Mouse (Mus musculus): ENCODE measurements around the gene Naa16. TPM values are rescaled to one million over a fixed set of nuclear protein-coding genes. Genes with fewer than 3 reads are reported as not detected.

Gene Naa16
- polyA plus RNA-seq, 1 experiment from 2014 or later = 47.7 TPM

- Histone ChIP-seq H3K9ac (replicated peaks; ENCODE audit: low read depth, low read length) (no peak overlapping the region), H3K9me3 (ENCODE audit: control insufficient read depth, low read depth, low read length) (no peaks in the 10 kb centered on the region), H3K27ac (ENCODE audit: low read length) (no peak overlapping the region), H3K27me3 (ENCODE audit: control insufficient read depth, insufficient read depth, low read length) (no peaks in the 10 kb centered on the region), H3K36me3 (ENCODE audit: control insufficient read depth, insufficient read depth, low read length) (no peaks in the 10 kb centered on the region), H3K4me3 (ENCODE audit: low read depth, low read length) (no peak overlapping the region), H3K4me1 (ENCODE audit: control insufficient read depth, insufficient read depth, low read length) (peaks cover 7% of the 10 kb centered on the region; the same call in 1 of the 2 replicates), H3K4me2 (replicated peaks; ENCODE audit: low read depth, low read length) (no peak overlapping the region)
- 59% methylated on average over 10 of the region's 16 CpGs for WGBS
- no peak for ATAC-seq (ENCODE audit: insufficient number of reproducible peaks, insufficient read depth, low FRiP score, low read depth)
Measured at GRCm38 (mm10) chr14:79293119-79293780, 97.3 kb downstream of the Naa16 start.

GRCm38 (mm10) chr14:79291629-79292028 is 98.9 kb downstream of the Naa16 start:
- Histone ChIP-seq H3K9me3 (ENCODE audit: control insufficient read depth, low read depth, low read length) (no peaks in the 10 kb centered on the region), H3K9ac (replicated peaks; ENCODE audit: low read depth, low read length) (no peak overlapping the region), H3K4me2 (replicated peaks; ENCODE audit: low read depth, low read length) (no peak overlapping the region), H3K36me3 (ENCODE audit: control insufficient read depth, insufficient read depth, low read length) (no peaks in the 10 kb centered on the region), H3K27me3 (ENCODE audit: control insufficient read depth, insufficient read depth, low read length) (no peaks in the 10 kb centered on the region), H3K4me3 (ENCODE audit: low read depth, low read length) (no peak overlapping the region), H3K4me1 (ENCODE audit: control insufficient read depth, insufficient read depth, low read length) (peaks cover 7% of the 10 kb centered on the region; the same call in 1 of the 2 replicates), H3K27ac (ENCODE audit: low read length) (no peak overlapping the region)
- WGBS = 90% methylated on average over 4 of the region's 4 CpGs
- no peak for ATAC-seq (ENCODE audit: insufficient number of reproducible peaks, insufficient read depth, low FRiP score, low read depth)

GRCm38 (mm10) chr14:79290683-79291425 is 99.7 kb downstream of the Naa16 start:
- 43% methylated on average over 15 of the region's 15 CpGs for WGBS
- no peak for ATAC-seq (ENCODE audit: insufficient number of reproducible peaks, insufficient read depth, low FRiP score, low read depth)
- Histone ChIP-seq H3K4me1 (ENCODE audit: control insufficient read depth, insufficient read depth, low read length) (peaks cover 7% of the 10 kb centered on the region; the same call in 1 of the 2 replicates), H3K27me3 (ENCODE audit: control insufficient read depth, insufficient read depth, low read length) (no peaks in the 10 kb centered on the region), H3K9me3 (ENCODE audit: control insufficient read depth, low read depth, low read length) (no peaks in the 10 kb centered on the region), H3K36me3 (ENCODE audit: control insufficient read depth, insufficient read depth, low read length) (no peaks in the 10 kb centered on the region), H3K27ac (ENCODE audit: low read length) (no peak overlapping the region), H3K4me3 (ENCODE audit: low read depth, low read length) (no peak overlapping the region), H3K9ac (replicated peaks; ENCODE audit: low read depth, low read length) (no peak overlapping the region), H3K4me2 (replicated peaks; ENCODE audit: low read depth, low read length) (no peak overlapping the region)

GRCm38 (mm10) chr14:79289909-79290308 is 100.7 kb downstream of the Naa16 start:
- Histone ChIP-seq H3K9ac (replicated peaks; ENCODE audit: low read depth, low read length) (no peak overlapping the region), H3K36me3 (ENCODE audit: control insufficient read depth, insufficient read depth, low read length) (no peaks in the 10 kb centered on the region), H3K4me1 (ENCODE audit: control insufficient read depth, insufficient read depth, low read length) (peaks cover 7% of the 10 kb centered on the region; the same call in 1 of the 2 replicates), H3K9me3 (ENCODE audit: control insufficient read depth, low read depth, low read length) (no peaks in the 10 kb centered on the region), H3K4me3 (ENCODE audit: low read depth, low read length) (no peak overlapping the region), H3K27ac (ENCODE audit: low read length) (no peak overlapping the region), H3K27me3 (ENCODE audit: control insufficient read depth, insufficient read depth, low read length) (no peaks in the 10 kb centered on the region), H3K4me2 (replicated peaks; ENCODE audit: low read depth, low read length) (no peak overlapping the region)
- ATAC-seq (ENCODE audit: insufficient number of reproducible peaks, insufficient read depth, low FRiP score, low read depth) = no peak
- WGBS = 31% methylated on average over 9 of the region's 9 CpGs

- no peak overlapping the region for H3K4me2 ChIP-seq (replicated peaks; ENCODE audit: low read depth, low read length)
- no peak overlapping the region for H3K4me3 ChIP-seq (ENCODE audit: low read depth, low read length)
- WGBS = 75% methylated on average over 3 of the region's 3 CpGs
- H3K27me3 ChIP-seq (ENCODE audit: control insufficient read depth, insufficient read depth, low read length) = no peaks in the 10 kb centered on the region
- ATAC-seq (ENCODE audit: insufficient number of reproducible peaks, insufficient read depth, low FRiP score, low read depth) = no peak
- H3K9me3 ChIP-seq (ENCODE audit: control insufficient read depth, low read depth, low read length) = no peaks in the 10 kb centered on the region
- no peak overlapping the region for H3K9ac ChIP-seq (replicated peaks; ENCODE audit: low read depth, low read length)
- H3K27ac ChIP-seq (ENCODE audit: low read length) = no peak overlapping the region
- no peaks in the 10 kb centered on the region for H3K36me3 ChIP-seq (ENCODE audit: control insufficient read depth, insufficient read depth, low read length)
- H3K4me1 ChIP-seq (ENCODE audit: control insufficient read depth, insufficient read depth, low read length) = peaks cover 4% of the 10 kb centered on the region; the same call in 1 of the 2 replicates
Measured at GRCm38 (mm10) chr14:79288280-79288679, 102.3 kb downstream of the Naa16 start.

- Histone ChIP-seq H3K4me1 (ENCODE audit: control insufficient read depth, insufficient read depth, low read length) (no peaks in the 10 kb centered on the region), H3K4me2 (replicated peaks; ENCODE audit: low read depth, low read length) (no peak overlapping the region), H3K27me3 (ENCODE audit: control insufficient read depth, insufficient read depth, low read length) (no peaks in the 10 kb centered on the region), H3K4me3 (ENCODE audit: low read depth, low read length) (no peak overlapping the region), H3K27ac (ENCODE audit: low read length) (no peak overlapping the region), H3K9ac (replicated peaks; ENCODE audit: low read depth, low read length) (no peak overlapping the region), H3K9me3 (ENCODE audit: control insufficient read depth, low read depth, low read length) (no peaks in the 10 kb centered on the region), H3K36me3 (ENCODE audit: control insufficient read depth, insufficient read depth, low read length) (no peaks in the 10 kb centered on the region)
- no peak for ATAC-seq (ENCODE audit: insufficient number of reproducible peaks, insufficient read depth, low FRiP score, low read depth)
- 83% methylated on average over 7 of the region's 7 CpGs for WGBS
Measured at GRCm38 (mm10) chr14:79287251-79287863, 103.2 kb downstream of the Naa16 start.

GRCm38 (mm10) chr14:79285549-79285948 is 105.0 kb downstream of the Naa16 start:
- H3K4me2 ChIP-seq (replicated peaks; ENCODE audit: low read depth, low read length) = no peak overlapping the region
- no peak overlapping the region for H3K4me3 ChIP-seq (ENCODE audit: low read depth, low read length)
- ATAC-seq (ENCODE audit: insufficient number of reproducible peaks, insufficient read depth, low FRiP score, low read depth) = no peak
- no peaks in the 10 kb centered on the region for H3K27me3 ChIP-seq (ENCODE audit: control insufficient read depth, insufficient read depth, low read length)
- H3K4me1 ChIP-seq (ENCODE audit: control insufficient read depth, insufficient read depth, low read length) = no peaks in the 10 kb centered on the region
- WGBS = 88% methylated on average over 5 of the region's 5 CpGs
- H3K9me3 ChIP-seq (ENCODE audit: control insufficient read depth, low read depth, low read length) = no peaks in the 10 kb centered on the region
- H3K9ac ChIP-seq (replicated peaks; ENCODE audit: low read depth, low read length) = no peak overlapping the region
- no peak overlapping the region for H3K27ac ChIP-seq (ENCODE audit: low read length)
- H3K36me3 ChIP-seq (ENCODE audit: control insufficient read depth, insufficient read depth, low read length) = no peaks in the 10 kb centered on the region

GRCm38 (mm10) chr14:79284616-79285015 is 106.0 kb downstream of the Naa16 start:
- no peak overlapping the region for H3K27ac ChIP-seq (ENCODE audit: low read length)
- H3K27me3 ChIP-seq (ENCODE audit: control insufficient read depth, insufficient read depth, low read length) = no peaks in the 10 kb centered on the region
- H3K9me3 ChIP-seq (ENCODE audit: control insufficient read depth, low read depth, low read length) = no peaks in the 10 kb centered on the region
- WGBS = 84% methylated on average over 4 of the region's 4 CpGs
- H3K4me2 ChIP-seq (replicated peaks; ENCODE audit: low read depth, low read length) = no peak overlapping the region
- no peaks in the 10 kb centered on the region for H3K36me3 ChIP-seq (ENCODE audit: control insufficient read depth, insufficient read depth, low read length)
- no peak overlapping the region for H3K4me3 ChIP-seq (ENCODE audit: low read depth, low read length)
- no peak for ATAC-seq (ENCODE audit: insufficient number of reproducible peaks, insufficient read depth, low FRiP score, low read depth)
- no peaks in the 10 kb centered on the region for H3K4me1 ChIP-seq (ENCODE audit: control insufficient read depth, insufficient read depth, low read length)
- no peak overlapping the region for H3K9ac ChIP-seq (replicated peaks; ENCODE audit: low read depth, low read length)

Measured in stomach, embryonic 14.5 days (tissue).